11 mouse cellular contexts compared by ENCODE assay signal in the genomic region with DNA sequence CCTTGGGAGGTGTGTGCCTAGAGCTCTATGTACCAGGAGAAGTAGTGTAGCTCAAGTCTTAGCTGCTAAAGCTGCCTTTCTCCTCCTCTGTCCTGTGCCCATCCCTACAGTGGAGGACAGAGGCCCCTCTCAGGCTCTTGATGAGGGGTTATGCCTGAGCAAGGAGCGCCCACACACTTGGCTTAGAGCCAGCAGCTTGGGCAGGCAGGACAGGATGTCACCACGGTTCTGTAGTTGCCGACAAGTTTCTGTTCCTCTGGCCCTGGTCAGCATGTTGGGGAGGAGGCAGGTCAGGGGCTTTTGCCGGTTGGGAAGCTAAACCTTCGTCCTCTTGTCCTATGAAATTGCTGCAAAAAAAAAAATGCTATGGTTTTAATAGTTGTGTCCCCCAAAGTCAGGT. TPM values are rescaled to one million over a fixed set of nuclear protein-coding genes. Genes with fewer than 3 reads are reported as not detected.
DNase-seq lines count a peak whose midpoint lies in the region; ATAC-seq and TF ChIP-seq lines count a peak whose summit lies in the region.
"Had no signal": no experiment of that assay in that cellular context is flagged by ENCODE, and none has a peak within 500 bp of the region (broad histone marks: within the 10 kb centered on the region; RNA-seq: fewer than 3 reads in every experiment).

No protein-coding gene starts in this region.

- WGBS in hindbrain, embryonic 12.5 days, result 72% methylated on average over 5 of the region's 5 CpGs

- no peak overlapping the region for H3K4me3 ChIP-seq in gastrocnemius, adult 2 months
- H3K4me3 ChIP-seq in hindbrain, embryonic 12.5 days, result no peak overlapping the region
- H3K4me3 ChIP-seq: hindbrain, embryonic 15.5 days; megakaryocyte, embryonic 14.5 days had no signal

- intact Hi-C loops in gastrocnemius, adult 2 months (cut with DNase I), result no loop called here

- TF ChIP-seq CTCF in gastrocnemius, adult 2 months (IDR thresholded peaks at IDR 0.05), result no peak

- no peaks in the 10 kb centered on the region for H3K27me3 ChIP-seq in hindbrain, embryonic 12.5 days
- H3K27me3 ChIP-seq: hindbrain, embryonic 15.5 days had no signal

- H3K36me3 ChIP-seq in hindbrain, embryonic 12.5 days, result no peaks in the 10 kb centered on the region
- H3K36me3 ChIP-seq: G1E; hindbrain, embryonic 15.5 days had no signal

- peak; percentile 75 for ATAC-seq in granulocyte monocyte progenitor cell, adult 5-6 weeks (replicated peaks; ENCODE audit: poor library complexity, severe bottlenecking)
- ATAC-seq in inflammation-experienced regulatory T-cells, adult 6 months, result no peak
- ATAC-seq in hindbrain, embryonic 12.5 days (ENCODE audit: low FRiP score), result no peak

- H3K9ac ChIP-seq in hindbrain, embryonic 12.5 days, result no peak overlapping the region
- H3K9ac ChIP-seq: hindbrain, embryonic 15.5 days had no signal

- H3K9me3 ChIP-seq in hindbrain, embryonic 12.5 days (replicated peaks), result no peaks in the 10 kb centered on the region
- H3K9me3 ChIP-seq: G1E; hindbrain, embryonic 15.5 days had no signal

- H3K4me1 ChIP-seq in hindbrain, embryonic 12.5 days, result no peaks in the 10 kb centered on the region
- H3K4me1 ChIP-seq: hindbrain, embryonic 15.5 days; megakaryocyte, embryonic 14.5 days had no signal

- H3K4me2 ChIP-seq in hindbrain, embryonic 12.5 days (replicated peaks), result no peak overlapping the region
- H3K4me2 ChIP-seq: hindbrain, embryonic 15.5 days had no signal

- H3K27ac ChIP-seq in gastrocnemius, adult 2 months, result no peak overlapping the region
- H3K27ac ChIP-seq in hindbrain, embryonic 12.5 days, result no peak overlapping the region
- H3K27ac ChIP-seq: hindbrain, embryonic 15.5 days had no signal

- peak; percentile 38 for DNase-seq in gastrocnemius, adult 2 months
- DNase-seq in gastrocnemius, postnatal 25 days, result no peak
- peak; percentile 55 for DNase-seq in 416B (ENCODE audit: low read depth)
- DNase-seq in lung, postnatal 25 days (ENCODE audit: low spot score), result peak; percentile 61
- no peak for DNase-seq in embryo, embryonic 9.5 days (ENCODE audit: extremely low spot score)

RNA-seq across cellular contexts. Expression of a gene that starts 3.8 kb away (rescaled TPM):
- not detected for total RNA-seq in gastrocnemius, adult 2 months (2021)
- total RNA-seq in gastrocnemius, postnatal 25 days (2021), result not detected
- total RNA-seq in granulocyte monocyte progenitor cell, adult 5-6 weeks (2014; fragmentation: Nextera tagmentation), result not detected in 2 replicates
- not detected in 2 replicates for total RNA-seq in granulocyte monocyte progenitor cell, adult 5-6 weeks (2017)
- polyA plus RNA-seq in inflammation-experienced regulatory T-cells, adult 6 months (2017; shearing (Covaris generic)), result 100 to 1,000 TPM in 2 of 3 experiments, 10 to 100 TPM in 1; 42.1 to 112 (median 100) TPM
- not detected in 2 replicates for polyA plus RNA-seq in hindbrain, embryonic 12.5 days (2016; fragmentation: Nextera tagmentation; extraction: Ambion mirVana)
- total RNA-seq: G1E had no signal
- polyA plus RNA-seq: G1E; hindbrain, embryonic 15.5 days had no signal

RNA-seq across cellular contexts. Expression of a gene that starts 50.6 kb away (rescaled TPM):
- total RNA-seq in gastrocnemius, adult 2 months (2021), result 100 to 1,000 TPM; 440 to 533 TPM
- total RNA-seq in gastrocnemius, postnatal 25 days (2021), result 100 to 1,000 TPM; 407 to 421 TPM
- total RNA-seq in granulocyte monocyte progenitor cell, adult 5-6 weeks (2014; fragmentation: Nextera tagmentation), result 153 and 168 TPM in 2 replicates
- 161 and 207 TPM in 2 replicates for total RNA-seq in granulocyte monocyte progenitor cell, adult 5-6 weeks (2017)
- 100 to 1,000 TPM; 178 to 199 (median 188) TPM for polyA plus RNA-seq in inflammation-experienced regulatory T-cells, adult 6 months (2017; shearing (Covaris generic))
- 134 and 138 TPM in 2 replicates for polyA plus RNA-seq in hindbrain, embryonic 12.5 days (2016; fragmentation: Nextera tagmentation; extraction: Ambion mirVana)

Comparison
In these comparisons a context has a peak if more than half of its experiments do, and no peak if none do; other contexts are left out.
1. DNase-seq: peak in gastrocnemius, adult 2 months (single experiment), 416B (single experiment) and lung, postnatal 25 days (single experiment); none in gastrocnemius, postnatal 25 days (single experiment) and embryo, embryonic 9.5 days (single experiment).